Mouse (Mus musculus) midbrain, embryonic 12.5 days (tissue): Measurements from ENCODE around the gene Zfp260. TPM values are rescaled to one million over a fixed set of nuclear protein-coding genes. Genes with fewer than 3 reads are reported as not detected.
A peak's percentile ranks its signal among the peaks of the same experiment; 100 is the strongest.
"Not testable (repeated sequence)": the region's sequence is repeated elsewhere in the genome, so short reads cannot be mapped to it uniquely, and the experiment has no call there.

Experiments
- ATAC-seq: fragments of 200-750 bp; cut with Nextera tagmentation; 2 replicates; pipeline ENCODE4 v1.8.0; 2017; ENCODE audit warnings: low read depth, moderate TSS enrichment, moderate library complexity; ENCODE audit not compliant: low FRiP score
- H3K27ac ChIP-seq: fragments of 300-500 bp; sonication (generic); replicated peaks from 2 replicates; pipeline ENCODE4 v1.5.1; 2016; ENCODE audit warnings: mild to moderate bottlenecking
- H3K27me3 ChIP-seq: fragments of 300-500 bp; sonication (generic); 2 replicates; pipeline ENCODE4 v1.6.1; 2016; ENCODE audit warnings: mild to moderate bottlenecking
- H3K36me3 ChIP-seq: fragments of 300-500 bp; sonication (generic); 2 replicates; pipeline ENCODE4 v1.6.1; 2016
- H3K4me1 ChIP-seq: fragments of 300-500 bp; sonication (generic); 2 replicates; pipeline ENCODE4 v1.6.1; 2016
- H3K4me2 ChIP-seq: fragments of 300-500 bp; sonication (generic); replicated peaks from 2 replicates; pipeline ENCODE4 v1.6.1; 2016; ENCODE audit warnings: mild to moderate bottlenecking, moderate library complexity
- H3K4me3 ChIP-seq: fragments of 300-500 bp; sonication (generic); 2 replicates; pipeline ENCODE4 v1.5.1; 2016; ENCODE audit warnings: mild to moderate bottlenecking
- H3K9ac ChIP-seq: fragments of 300-500 bp; sonication (generic); replicated peaks from 2 replicates; pipeline ENCODE4 v1.6.1; 2016; ENCODE audit warnings: mild to moderate bottlenecking, moderate library complexity
- H3K9me3 ChIP-seq: fragments of 300-500 bp; sonication (generic); 2 replicates; pipeline ENCODE4 v1.6.1; 2016; ENCODE audit warnings: mild to moderate bottlenecking
- WGBS: fragments of 180-500 bp; shearing (Covaris S2); methylation state at CpG from one replicate; pipeline ENCODE4 v1.1.7; 2016; 5-methylcytosine and 5-hydroxymethylcytosine counted together
- polyA plus RNA-seq: library from polyadenylated mRNA; unstranded; fragments of >200 nt; fragmentation: Nextera tagmentation; extraction: Ambion mirVana; gene quantifications from 2 replicates; pipeline ENCODE4 v1.2.1, GENCODE M21; 2016

Gene Zfp260
- polyA plus RNA-seq, 1 experiment from 2014 or later: 134 TPM

DNA sequence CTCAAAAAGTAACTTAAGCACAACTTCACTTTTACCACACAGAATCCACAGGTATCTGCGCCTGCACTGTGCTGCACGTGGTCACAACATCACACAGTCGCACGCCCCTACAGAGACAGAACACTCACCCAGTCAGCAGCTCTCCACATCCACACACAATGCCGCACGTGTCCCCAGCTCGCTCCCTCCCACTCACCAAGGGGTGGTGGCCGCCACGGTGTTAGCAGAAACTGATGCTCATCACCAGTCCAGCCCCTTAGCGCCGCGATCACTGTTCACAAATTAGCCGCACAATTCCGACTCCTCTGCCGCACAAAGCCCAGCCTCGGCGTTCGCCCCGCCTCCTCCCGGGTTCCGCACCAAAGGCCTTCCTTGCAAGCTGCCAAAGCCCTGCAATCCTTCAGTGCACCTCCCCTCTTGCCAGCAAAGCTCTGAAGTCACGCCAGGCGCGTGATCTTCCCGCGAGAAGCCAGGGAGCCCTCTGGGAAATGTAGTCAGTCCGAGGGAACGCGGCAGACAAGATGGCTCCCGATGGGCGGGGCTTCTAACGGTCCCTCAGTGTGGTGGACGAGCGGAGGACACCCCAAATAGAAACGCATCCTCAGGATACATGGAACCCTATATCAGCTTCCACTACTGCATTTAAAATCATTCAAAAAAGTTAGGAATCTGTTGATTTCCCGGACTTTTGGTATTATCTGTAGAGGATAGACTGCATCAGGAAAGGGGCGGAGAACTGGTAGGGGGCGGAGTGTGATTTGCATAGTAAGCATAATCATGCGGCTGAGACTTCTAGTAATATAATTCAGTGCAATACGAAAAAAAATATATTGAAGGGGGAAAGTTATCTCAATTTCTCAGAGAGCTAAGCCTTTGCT lies 4.2 kb upstream of the Zfp260 start, which contains the start of the genes Gm26920 and Zfp566:
TSS of gene Gm26920 (minus strand) at position 319 of the 878 bp plus-strand sequence.
TSS of gene Zfp566 (minus strand) at position 436 of the 878 bp plus-strand sequence.
- Histone ChIP-seq H3K4me1 (peaks cover 30% of the 10 kb centered on the region), H3K9ac (peak within 1 kb of the TSS; percentile 68), H3K4me3 (peak within 1 kb of the TSS; percentile 63), H3K27me3 (no peaks in the 10 kb centered on the region), H3K36me3 (peaks cover 18% of the 10 kb centered on the region), H3K4me2 (peak within 1 kb of the TSS; percentile 62), H3K27ac (peak within 1 kb of the TSS; percentile 86), H3K9me3 (no peaks in the 10 kb centered on the region)
- peak; percentile 91 for ATAC-seq
- under 1% methylated on average over 40 of the region's 40 CpGs for WGBS

GRCm38 (mm10) chr7:30090970-30091585 lies 3.5 kb upstream of the Zfp260 start:
- Histone ChIP-seq H3K4me3 (peak overlapping the region; percentile 63), H3K27ac (peak overlapping the region; percentile 86), H3K4me1 (peaks cover 34% of the 10 kb centered on the region), H3K9ac (no peak overlapping the region; the same call in 1 of the 2 replicates), H3K27me3 (no peaks in the 10 kb centered on the region), H3K4me2 (peak overlapping the region; percentile 62), H3K36me3 (peaks cover 10% of the 10 kb centered on the region), H3K9me3 (no peaks in the 10 kb centered on the region)
- peak; percentile 5 for ATAC-seq
- WGBS: 9% methylated on average over 9 of the region's 9 CpGs

GRCm38 (mm10) chr7:30092666-30093065 lies 1.9 kb upstream of the Zfp260 start:
- Histone ChIP-seq H3K9me3 (no peaks in the 10 kb centered on the region), H3K4me2 (no peak overlapping the region), H3K4me3 (no peak overlapping the region), H3K27me3 (no peaks in the 10 kb centered on the region), H3K36me3 (peaks cover 3% of the 10 kb centered on the region; the same call in 1 of the 2 replicates), H3K4me1 (peaks cover 43% of the 10 kb centered on the region), H3K9ac (no peak overlapping the region), H3K27ac (no peak overlapping the region)
- 87% methylated on average over 9 of the region's 9 CpGs for WGBS
- ATAC-seq: no peak

DNA sequence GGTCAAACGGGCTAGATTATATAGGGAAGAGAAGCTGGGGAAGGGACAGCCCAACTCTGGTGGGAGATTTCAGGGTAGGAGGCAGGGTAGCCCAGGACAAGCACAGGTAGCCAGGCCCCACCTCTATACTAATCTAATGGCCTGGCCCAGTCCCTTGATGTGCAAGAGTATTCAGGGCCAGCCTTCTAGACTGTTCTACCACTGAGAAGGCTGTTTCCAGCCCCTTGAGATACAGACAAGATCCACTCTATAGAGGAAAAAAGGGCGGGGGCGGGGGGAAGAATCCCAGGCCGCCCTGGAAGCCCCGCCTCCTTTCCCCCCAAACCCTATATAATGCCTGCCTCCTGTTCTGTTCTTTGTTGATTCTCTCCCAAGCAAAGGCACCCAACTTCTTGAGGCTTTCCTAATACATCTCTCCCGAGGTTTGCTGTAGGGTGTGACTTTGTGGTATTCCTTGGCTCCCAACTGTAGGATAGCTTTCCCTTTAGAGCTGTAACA lies 610 bp upstream of the Zfp260 start:
- no peak for ATAC-seq
- Histone ChIP-seq H3K27me3 (no peaks in the 10 kb centered on the region), H3K9ac (0 out of 2 replicates have a peak overlapping the region, but pooled peaks have one; percentile 83), H3K4me1 (peaks cover 32% of the 10 kb centered on the region), H3K27ac (no peak overlapping the region), H3K4me2 (peak overlapping the region; percentile 75), H3K36me3 (peaks cover 12% of the 10 kb centered on the region), H3K9me3 (no peaks in the 10 kb centered on the region), H3K4me3 (peak overlapping the region; percentile 62)
- 77% methylated on average over 6 of the region's 6 CpGs for WGBS

DNA sequence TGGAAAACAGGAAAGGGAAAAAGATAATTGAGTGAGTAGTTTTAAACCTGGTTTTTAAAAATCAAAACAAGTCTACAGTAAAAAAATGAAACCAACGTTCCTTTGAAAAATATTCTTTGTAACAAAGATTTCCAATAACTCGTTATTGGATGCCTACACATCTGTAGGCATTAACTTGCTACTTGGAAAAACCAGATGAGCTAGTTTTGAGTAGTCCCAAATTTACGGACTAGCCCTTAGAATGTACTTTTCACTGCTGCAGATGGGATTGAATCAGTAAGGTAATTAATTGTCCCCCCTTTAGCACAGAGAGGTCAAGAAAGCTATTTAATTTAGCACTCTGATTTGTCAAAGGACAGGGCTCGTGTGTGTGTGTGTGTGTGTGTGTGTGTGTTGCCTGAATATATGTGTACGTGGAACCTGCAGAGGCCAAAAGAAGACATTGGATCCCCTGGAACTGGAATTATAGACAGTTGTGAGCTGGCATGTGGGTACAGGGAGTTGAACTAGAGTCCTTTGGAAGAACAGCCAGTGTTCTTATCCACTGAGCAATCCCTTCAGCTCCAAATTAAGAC lies 1.1 kb downstream of the Zfp260 start:
- 0 out of 2 replicates have a peak, but pooled peaks cover 3% of the 10 kb centered on the region for H3K9me3 ChIP-seq
- peak overlapping the region; percentile 97 for H3K27ac ChIP-seq
- peak overlapping the region; percentile 62 for H3K4me3 ChIP-seq
- peak overlapping the region; percentile 83 for H3K9ac ChIP-seq
- peaks cover 26% of the 10 kb centered on the region for H3K4me1 ChIP-seq
- 10% methylated on average over 5 of the region's 5 CpGs for WGBS
- H3K27me3 ChIP-seq: no peaks in the 10 kb centered on the region
- H3K4me2 ChIP-seq: peak overlapping the region; percentile 75
- peaks cover 29% of the 10 kb centered on the region for H3K36me3 ChIP-seq
- ATAC-seq: no peak

DNA sequence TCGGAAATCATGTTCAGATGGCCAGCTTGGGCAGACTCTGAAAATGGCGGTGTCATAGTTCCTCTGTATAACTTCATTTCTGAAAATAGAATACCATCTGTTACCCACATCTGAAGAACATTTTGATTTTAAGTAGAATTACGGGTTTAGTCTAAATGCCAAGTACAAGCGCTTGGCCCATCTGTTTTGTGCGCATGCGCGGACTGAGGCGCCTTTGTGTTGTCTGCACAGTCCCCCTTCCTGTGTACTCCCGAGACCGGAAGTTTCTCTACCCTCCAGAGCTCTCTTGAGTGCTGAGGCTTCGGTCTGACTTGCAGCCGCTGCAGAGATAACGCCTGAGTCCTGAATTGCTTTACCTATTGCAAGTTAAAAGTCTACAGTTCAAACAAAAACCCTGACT lies 4.7 kb downstream of the Zfp260 start:
- Histone ChIP-seq H3K36me3 (peaks cover 62% of the 10 kb centered on the region), H3K9ac (no peak overlapping the region), H3K4me1 (peaks cover 17% of the 10 kb centered on the region), H3K9me3 (peaks cover 23% of the 10 kb centered on the region), H3K27me3 (no peaks in the 10 kb centered on the region), H3K4me3 (no peak overlapping the region), H3K4me2 (no peak overlapping the region), H3K27ac (no peak overlapping the region)
- no peak for ATAC-seq
- WGBS: 97% methylated on average over 13 of the region's 13 CpGs

GRCm38 (mm10) chr7:30116076-30116475 lies 21.5 kb downstream of the Zfp260 start:
- Histone ChIP-seq H3K9ac (no peak overlapping the region), H3K4me2 (no peak overlapping the region), H3K27ac (no peak overlapping the region), H3K4me3 (no peak overlapping the region), H3K9me3 (peaks cover 26% of the 10 kb centered on the region), H3K36me3 (no peaks in the 10 kb centered on the region), H3K27me3 (no peaks in the 10 kb centered on the region), H3K4me1 (no peaks in the 10 kb centered on the region; the same call in 1 of the 2 replicates)
- no peak for ATAC-seq
- WGBS: 90% methylated on average over 5 of the region's 5 CpGs

DNA sequence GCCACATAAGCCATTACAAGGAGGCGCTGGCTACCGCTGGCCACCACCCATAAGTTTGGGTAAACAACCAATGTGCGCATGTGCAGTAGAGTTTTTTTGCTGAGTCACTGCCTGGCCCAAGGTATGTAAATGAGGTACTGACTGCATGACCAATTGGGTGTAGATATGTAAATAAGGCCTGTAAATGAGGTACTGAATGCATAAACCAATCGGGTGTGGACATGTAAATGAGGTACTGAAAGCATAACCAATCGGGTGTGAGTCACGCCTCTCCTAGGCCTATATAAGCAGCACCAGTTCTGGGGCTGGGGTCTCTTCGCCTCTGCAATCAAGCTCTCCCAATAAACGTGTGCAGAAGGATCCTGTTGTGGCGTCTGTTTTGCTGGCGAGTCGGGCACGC lies 23.4 kb downstream of the Zfp260 start:
- not testable (repeated sequence) for H3K4me2 ChIP-seq, H3K36me3 ChIP-seq, H3K4me1 ChIP-seq, ATAC-seq, H3K4me3 ChIP-seq, H3K27ac ChIP-seq, H3K9ac ChIP-seq, H3K27me3 ChIP-seq
- WGBS: 95% methylated on average over 12 of the region's 12 CpGs
- peaks cover 26% of the 10 kb centered on the region for H3K9me3 ChIP-seq

- Histone ChIP-seq H3K4me3 (peak within 1 kb of the TSS; percentile 66), H3K9me3 (0 out of 2 replicates have a peak, but pooled peaks cover under 1% of the 10 kb centered on the region), H3K27ac (peak within 1 kb of the TSS; percentile 76), H3K36me3 (peaks cover 6% of the 10 kb centered on the region), H3K4me1 (peaks cover 11% of the 10 kb centered on the region), H3K27me3 (no peaks in the 10 kb centered on the region), H3K9ac (peak within 1 kb of the TSS; percentile 73), H3K4me2 (peak within 1 kb of the TSS; percentile 79)
- peak; percentile 97 for ATAC-seq
- WGBS: under 1% methylated on average over 61 of the region's 61 CpGs
Measured at GRCm38 (mm10) chr7:30121308-30122187, 27.0 kb downstream of the Zfp260 start, which contains the start of gene Zfp382. Zfp382 (plus strand) TSS chr7:30121942.

GRCm38 (mm10) chr7:30122188-30122530 lies 27.6 kb downstream of the Zfp260 start:
- Histone ChIP-seq H3K9ac (peak overlapping the region; percentile 73), H3K27me3 (no peaks in the 10 kb centered on the region), H3K36me3 (peaks cover 11% of the 10 kb centered on the region), H3K4me1 (peaks cover 11% of the 10 kb centered on the region), H3K4me2 (peak overlapping the region; percentile 79), H3K4me3 (peak overlapping the region; percentile 66), H3K27ac (peak overlapping the region; percentile 76), H3K9me3 (no peaks in the 10 kb centered on the region)
- ATAC-seq: peak; percentile 60
- WGBS: 13% methylated on average over 15 of the region's 15 CpGs

- Histone ChIP-seq H3K27me3 (no peaks in the 10 kb centered on the region), H3K9ac (no peak overlapping the region), H3K4me1 (no peaks in the 10 kb centered on the region), H3K9me3 (0 out of 2 replicates have a peak, but pooled peaks cover 2% of the 10 kb centered on the region), H3K36me3 (peaks cover 83% of the 10 kb centered on the region), H3K4me3 (no peak overlapping the region), H3K4me2 (no peak overlapping the region), H3K27ac (no peak overlapping the region)
- ATAC-seq: no peak
- WGBS: 94% methylated on average over 8 of the region's 8 CpGs
Measured at GRCm38 (mm10) chr7:30129900-30130299, 35.3 kb downstream of the Zfp260 start.
